Mouse (Mus musculus) layer of hippocampus, postnatal 36 days (tissue): ENCODE data around the gene Ccdc12. TPM values are rescaled to one million over a fixed set of nuclear protein-coding genes. Genes with fewer than 3 reads are reported as not detected.

Experiments
- DNase-seq, 2 experiments: peaks; one replicate each; pipeline ENCODE4 v3.0.0; 2022
- total RNA-seq, 2 experiments: library from RNA; stranded (reverse); gene quantifications; 2 replicates each; pipeline ENCODE4 v1.2.3; 2021

Gene Ccdc12
- total RNA-seq, 2 experiments from 2014 or later = 48.3 to 54.5 TPM

DNA sequence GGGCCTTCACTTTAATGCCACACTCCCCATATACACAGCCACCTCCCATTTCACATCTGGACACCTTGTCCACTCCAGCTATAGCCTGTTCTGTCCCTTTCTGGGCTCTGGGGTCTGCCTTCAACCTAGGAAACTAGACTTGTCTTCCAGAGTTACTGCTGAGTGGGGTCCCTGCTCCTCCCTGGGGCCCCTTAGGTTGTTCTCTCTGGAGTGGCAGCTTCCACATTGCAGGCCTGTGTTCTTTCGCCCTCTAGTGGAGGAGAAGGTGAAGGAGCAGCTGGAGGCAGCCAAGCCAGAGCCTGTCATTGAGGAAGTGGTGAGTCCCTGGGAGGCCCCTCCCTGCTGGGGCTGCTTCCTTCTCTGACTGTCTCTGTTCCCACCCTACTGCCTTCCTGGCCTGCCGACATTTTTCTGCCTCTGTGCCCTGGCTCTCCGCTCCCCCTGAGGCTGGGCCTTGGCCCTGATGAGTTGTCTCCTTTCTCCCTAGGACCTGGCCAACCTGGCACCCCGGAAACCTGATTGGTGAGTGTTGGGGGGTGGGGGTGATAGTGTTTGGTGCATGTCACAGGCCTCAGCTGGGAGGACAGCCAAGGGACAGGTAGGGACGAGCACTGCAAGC lies 53.4 kb downstream of the Ccdc12 start:
- DNase-seq = peak; percentile 71

DNA sequence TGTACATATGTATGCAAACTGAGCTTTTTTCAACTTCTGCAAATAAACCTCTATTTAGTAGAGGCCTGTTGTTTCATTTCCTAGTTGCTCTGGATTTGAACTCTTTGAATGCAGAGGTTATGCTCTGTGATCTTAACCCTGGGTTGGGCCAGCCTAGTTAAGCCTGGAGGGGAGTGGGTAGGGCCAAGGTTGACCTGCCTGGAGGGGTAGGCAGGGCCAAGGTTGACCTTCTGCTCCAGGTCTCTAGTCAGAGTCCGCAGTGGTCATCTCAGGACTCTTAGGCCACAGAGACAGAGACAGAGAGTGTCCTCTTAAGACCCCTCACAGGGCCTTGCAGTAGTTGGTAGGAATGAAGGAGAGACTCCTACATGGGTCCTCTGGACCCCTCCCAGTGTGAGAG lies 55.2 kb downstream of the Ccdc12 start:
- DNase-seq = no peak

DNA sequence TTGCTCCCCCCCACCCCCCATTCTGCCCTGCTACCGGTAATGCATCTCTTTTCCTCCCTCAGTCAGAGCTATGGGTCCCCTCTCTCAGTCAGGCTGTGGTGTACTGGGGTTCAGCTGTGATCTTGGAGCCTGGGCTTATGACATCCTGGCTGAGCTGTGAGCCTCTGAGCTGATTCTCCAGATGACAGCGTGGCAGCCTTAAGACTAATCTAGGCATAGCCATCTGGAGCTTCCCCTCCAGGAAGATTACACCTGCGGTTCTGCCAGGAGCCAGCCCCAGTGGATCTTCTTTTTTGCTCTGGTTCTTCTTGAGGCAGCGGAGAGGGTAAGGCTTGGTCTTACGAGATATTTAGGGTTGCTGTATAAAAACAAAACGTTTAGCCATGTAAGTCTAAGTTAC lies 55.7 kb downstream of the Ccdc12 start:
- no peak for DNase-seq

DNA sequence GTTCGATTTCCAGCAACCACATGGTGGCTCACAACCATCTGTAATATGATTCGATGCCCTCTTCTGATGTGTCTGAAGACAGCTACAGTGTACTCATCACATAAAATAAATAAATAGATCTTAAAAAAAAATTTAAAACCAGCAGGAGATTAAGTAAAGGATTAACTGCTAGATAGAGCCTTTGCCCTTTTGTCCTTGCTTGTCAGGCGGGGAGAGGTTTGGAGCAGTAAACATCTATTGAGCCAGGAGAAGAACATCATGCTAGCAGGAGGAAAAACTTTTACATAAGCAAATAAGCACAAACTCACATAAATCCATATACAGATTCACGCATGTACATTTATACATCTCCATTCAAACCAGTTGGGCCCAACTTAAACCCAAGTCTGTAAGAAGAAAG lies 56.2 kb downstream of the Ccdc12 start:
- no peak for DNase-seq

DNA sequence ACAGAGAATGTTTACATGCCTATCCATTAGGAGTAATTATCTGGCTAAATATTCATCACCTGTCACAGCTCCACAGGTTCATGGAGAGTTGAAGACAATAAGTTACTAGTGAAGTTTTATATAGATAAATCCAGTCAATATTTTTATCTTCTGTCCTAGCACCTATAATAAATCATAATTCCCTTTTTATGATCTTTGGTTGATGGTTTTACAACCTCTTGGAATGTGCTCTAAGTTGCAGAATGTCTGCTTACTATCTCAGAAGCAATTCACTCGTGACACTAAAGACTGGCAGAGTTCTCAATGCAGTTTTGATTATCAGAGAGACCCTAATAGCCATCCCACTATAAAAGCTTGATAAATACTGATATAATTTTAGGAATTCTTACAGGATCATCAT lies 57.1 kb downstream of the Ccdc12 start:
- DNase-seq = no peak

DNA sequence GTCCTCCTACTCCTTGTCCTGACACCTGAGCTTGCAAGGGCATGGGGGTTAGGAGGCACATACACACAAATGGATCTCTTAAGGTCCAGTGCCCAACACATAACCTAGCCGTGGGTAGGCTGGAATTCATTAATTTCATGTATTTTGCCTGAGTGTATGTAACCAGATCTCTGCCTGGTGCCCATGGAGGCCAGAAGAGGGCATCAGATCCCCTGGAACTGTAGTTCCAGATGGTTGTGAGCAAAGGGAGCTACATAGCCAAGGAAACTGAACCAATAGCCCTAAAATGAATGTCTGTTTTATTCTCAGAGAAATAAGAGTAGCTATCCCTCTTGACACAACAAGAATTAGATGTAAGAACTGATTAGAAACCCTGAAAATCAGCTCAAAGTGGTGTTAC lies 59.1 kb downstream of the Ccdc12 start:
- no peak for DNase-seq

DNA sequence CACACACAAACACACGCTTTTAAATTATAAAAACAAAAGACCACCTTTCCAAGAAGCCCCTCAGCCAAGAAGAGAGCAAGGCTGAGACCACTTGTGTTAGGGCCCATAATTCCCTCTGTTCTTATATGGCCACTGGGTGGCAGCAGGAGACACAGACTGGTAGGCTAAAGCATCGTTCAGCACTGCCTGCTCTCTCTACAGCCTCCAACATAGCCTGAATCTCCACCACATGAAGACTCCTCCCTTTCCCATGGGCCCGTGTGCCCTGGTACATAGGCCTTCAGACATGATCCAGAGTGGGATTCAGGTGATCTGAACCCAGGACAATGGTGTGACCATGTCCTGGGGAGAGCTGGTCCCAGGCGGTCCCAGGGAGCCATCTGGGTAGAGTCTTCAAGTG lies 60.5 kb downstream of the Ccdc12 start:
- peak; percentile 48 to 51 for DNase-seq

DNA sequence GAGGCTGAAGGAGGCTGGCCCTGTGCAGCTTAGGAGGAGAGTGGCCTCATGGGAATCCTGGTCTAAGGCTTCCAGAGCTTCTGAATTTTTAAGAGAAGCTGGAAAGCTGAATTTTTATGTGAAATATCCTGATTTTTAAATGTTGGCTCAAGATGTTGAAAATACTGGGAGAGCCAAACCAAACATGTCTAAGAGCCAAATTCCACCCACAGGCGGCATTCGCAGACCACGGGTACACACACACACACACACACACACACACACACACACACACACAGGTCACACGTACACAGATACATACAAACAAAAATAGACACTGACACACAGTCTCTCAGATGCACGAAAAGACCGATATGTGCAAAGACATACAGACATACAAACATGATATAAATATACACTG lies 61.8 kb downstream of the Ccdc12 start:
- DNase-seq = no peak

DNA sequence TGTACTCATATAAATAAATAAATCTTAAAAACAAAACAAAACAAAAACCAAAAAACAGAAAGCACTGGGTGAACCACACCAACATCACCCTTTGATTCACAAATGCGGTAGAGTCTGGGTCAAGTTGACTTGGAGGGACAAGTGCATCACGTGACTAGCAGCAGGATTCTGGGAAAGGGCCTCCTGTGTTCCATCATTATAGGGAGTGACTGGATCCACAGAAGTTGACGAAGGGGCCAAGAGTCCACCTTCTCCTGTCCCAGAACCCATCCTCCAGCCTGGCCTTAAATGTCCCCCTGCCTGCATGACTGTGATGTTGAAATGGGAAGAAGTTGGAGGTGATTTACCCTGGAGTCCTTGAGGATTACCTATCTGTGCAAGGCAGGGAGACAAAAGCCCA lies 62.5 kb downstream of the Ccdc12 start:
- no peak for DNase-seq

DNA sequence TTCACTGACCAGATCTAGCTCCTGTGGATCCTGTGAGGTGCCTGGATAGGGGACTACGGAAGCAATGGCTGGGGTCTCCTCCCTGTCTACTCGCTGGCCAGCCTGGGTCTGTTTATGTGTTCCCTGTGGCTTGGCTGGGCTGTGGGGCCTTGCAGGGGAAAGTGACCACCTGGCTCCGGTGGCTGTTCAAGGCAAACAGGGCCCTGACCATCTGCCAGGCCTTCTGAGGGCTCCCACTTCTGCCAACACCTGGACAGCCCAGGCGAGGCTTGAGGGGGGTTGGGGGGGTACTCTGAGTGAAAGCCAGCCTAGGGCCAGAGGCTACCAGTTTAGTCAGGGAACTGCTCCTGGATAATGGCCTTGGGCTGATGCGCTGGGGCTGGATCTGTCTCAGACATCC lies 63.7 kb downstream of the Ccdc12 start:
- no peak for DNase-seq

DNA sequence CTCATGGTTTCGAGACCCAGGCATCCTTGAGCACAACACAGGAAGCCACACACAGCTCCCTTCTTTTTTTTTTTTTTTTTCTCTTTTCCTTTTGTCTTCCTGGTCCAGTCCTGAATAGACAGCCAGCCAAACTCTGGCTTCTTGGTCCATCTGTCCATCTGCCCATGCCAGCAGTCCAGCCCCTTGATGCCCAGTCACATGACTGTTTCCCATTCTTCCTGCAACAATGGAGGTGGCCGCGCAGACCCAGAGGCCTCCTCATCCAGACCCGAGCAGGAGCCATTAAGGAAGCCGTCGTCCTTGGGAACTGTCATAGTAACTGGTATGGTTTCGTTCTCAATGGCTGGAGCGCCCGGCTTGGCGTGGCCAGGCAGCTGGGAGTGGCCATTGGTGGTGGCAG lies 65.8 kb downstream of the Ccdc12 start:
- DNase-seq = no peak

DNA sequence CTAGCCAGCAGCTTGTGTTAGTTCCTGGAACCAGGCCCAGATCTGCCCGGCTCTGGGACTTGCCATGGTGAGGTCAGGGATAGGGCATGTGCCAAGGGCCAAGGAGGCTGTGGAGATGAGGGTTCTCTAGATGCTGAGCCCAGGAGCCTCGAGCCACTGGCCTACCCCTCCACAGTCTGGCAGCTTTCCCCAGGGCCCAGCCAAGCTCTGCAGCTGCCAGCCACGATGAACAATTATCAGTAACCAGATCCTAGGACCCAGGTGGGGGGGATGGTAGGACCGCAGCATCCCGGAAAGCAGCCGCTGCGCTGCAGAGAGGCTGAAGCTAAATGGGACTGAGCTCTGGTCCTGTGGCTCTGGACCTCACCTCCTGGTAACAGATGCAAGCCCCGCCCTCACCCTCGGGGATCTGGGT lies 69.4 kb downstream of the Ccdc12 start:
- DNase-seq = peak in 1 of 2 experiments; percentile 44

DNA sequence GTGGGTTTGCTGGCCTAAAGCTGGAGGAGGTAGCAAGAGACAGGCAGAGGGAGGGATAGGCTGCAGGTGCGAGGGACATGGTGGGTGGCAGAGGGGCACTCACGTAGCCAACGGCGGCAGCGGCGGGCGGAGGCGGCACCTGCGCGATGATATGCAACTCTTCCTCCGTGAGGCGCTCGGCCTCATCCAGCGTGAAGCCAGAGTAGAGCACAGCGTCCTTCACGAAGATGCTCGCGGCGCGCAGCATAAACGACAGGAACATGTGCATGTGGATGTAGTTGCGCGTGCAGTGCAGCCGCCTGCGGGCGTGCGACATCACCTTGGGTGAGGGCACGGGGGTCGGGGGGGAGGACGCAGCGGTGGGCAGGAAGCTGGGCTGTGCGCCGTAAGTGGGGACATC lies 70.6 kb downstream of the Ccdc12 start:
- no peak for DNase-seq

DNA sequence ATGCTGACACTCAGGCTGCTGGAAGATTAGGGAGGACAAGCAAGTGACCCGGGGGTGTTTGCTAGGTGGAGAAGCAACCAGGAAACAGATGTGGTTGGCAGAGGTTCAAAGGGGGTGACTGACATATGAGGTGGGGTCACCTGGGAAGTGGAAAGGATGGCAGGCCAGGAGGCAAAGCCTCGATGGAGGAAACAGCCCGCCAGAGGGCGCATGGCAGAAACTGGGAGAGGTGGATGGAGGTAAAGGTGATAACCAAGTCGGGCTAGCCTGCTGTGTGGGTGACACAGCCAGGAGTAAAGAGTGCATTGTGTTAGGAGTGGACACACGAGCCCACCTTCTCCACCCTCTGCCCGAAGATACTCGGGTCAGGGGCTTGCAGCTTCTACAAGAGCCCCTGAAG lies 73.5 kb downstream of the Ccdc12 start:
- DNase-seq = no peak

DNA sequence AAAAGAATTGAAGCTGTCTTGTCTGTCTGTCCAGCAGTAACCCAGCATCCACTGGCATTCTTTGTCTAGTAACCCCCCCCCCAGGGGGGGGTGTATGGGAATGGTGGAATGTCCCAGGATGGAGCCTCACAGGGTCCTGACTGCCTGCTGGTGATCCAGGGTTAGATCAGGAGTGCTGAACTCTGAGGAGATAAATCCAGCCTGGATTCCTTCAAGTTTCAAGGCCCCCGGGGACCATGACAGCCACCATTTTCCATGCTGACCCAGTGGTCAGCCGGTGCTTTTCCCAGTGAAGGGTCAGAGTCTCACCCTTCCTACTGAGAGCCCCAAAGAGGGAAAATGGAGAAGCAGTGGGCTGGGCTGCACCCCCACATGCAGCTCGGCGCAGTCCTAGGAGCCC lies 75.6 kb downstream of the Ccdc12 start:
- DNase-seq = no peak

DNA sequence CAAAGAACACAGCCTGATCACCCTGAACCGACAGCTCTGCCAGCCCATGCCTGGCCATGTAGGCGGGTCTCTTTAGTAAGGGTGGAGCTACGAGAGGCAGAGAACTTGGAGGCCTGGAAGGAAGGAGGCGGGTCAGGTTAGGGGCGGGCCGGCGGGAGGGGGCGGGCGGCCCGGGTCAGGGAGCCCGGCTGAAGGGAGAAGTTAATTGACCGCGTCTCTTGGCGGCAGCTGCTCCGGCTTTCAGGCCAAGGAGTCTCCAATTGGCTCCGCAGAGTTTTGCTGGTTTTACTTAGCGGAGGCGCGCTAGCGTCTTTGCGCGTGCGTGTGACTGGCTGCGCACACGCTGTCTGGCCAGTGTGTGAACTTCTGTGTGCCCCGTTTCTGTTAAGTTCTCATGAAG lies 76.3 kb downstream of the Ccdc12 start:
- DNase-seq = peak in 1 of 2 experiments; percentile 35

DNA sequence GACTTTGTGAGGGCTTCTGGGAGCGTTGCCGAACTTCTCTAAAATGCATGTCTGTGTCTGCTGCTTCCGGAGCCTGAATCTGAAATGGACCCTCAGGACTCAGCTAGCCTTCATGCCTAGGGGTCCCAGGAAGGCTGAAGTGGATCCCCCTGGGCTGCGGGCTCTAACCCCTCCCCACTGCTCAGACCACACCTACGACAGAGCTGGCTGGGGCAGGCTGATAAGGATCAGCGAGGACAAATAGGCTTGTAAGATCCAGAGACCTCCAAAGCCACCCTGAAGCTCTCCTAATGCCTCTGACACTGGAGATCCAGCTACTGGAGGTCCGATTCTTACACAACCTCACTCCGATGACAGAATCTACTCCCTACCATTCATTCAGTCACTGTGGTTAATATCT lies 76.8 kb downstream of the Ccdc12 start:
- no peak for DNase-seq

DNA sequence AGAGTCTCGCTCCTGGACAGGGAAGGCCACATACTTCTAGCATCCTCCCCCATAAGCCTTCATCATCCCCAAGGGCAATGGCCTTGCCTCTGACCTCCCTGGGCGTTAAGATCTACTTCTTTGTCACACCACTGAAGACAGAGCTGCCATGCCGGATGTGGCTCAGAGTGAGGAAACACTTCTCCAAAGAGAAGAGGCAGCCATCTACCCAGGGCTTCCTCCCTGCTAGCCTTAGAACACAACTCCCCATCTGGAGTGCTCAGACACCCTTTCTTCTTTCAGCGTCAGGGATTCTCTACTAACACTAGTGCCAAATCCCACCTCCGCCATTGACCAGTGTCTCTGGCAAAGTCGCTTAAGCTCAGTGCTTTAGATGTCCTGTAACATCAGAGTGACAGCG lies 77.9 kb downstream of the Ccdc12 start:
- DNase-seq = no peak

DNA sequence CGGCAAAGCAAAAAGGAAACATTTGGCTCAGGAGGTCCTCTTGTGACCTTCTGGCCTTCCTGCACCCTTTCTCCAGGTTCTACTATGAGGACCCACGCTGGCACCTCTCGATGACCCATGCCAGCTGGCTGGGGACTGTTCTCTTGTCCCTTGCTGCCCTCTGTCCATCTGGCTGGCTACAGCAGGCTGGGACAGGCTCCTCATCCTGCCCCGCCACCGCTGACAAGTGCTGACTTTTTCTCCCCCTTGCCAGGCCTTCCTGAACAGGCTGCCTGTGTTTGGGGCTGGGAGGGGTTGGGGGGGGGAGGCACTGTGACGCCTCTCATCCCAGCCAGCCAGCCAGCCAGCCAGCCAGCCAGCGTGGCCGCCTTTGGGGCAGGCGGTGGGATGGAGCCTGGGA lies 80.1 kb downstream of the Ccdc12 start:
- no peak for DNase-seq

DNA sequence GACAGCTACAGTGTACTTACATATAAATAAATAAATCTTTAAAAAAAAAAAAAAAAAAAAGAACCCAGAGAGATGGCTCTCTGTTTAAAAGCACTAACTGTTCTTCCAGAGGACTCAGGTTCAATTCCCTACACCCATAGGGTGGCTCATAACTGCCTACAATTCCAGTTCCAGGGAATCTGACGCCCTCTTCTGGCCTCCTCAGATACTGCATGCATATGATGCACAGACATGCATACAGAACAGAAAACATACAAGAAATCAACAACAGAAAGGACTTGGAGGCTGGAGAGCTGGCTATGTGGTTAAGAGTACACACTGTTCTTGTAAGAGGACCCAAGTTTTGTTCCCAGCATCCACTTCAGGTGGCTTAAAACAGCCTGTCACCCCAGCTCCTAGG lies 81.8 kb downstream of the Ccdc12 start:
- DNase-seq = no peak

DNA sequence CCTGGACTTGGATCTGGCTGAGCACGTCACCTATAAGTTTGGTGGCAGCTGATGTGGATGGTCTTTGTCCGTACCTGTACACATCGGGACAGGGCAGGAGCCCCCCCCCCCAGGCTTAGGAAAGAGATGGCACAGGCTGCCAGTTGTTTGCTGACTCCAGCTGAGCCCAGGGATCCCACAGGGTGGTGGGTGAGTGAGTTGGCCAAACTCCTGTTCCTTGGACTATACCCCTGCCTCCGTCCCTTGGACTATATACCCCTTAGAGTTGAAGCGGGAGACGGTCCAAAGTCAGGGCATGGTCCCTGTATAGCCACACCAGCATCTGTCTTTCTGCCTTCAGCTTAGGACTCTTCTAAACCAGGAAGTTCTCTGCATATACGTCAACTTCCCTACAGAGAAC lies 83.7 kb downstream of the Ccdc12 start:
- DNase-seq = no peak

DNA sequence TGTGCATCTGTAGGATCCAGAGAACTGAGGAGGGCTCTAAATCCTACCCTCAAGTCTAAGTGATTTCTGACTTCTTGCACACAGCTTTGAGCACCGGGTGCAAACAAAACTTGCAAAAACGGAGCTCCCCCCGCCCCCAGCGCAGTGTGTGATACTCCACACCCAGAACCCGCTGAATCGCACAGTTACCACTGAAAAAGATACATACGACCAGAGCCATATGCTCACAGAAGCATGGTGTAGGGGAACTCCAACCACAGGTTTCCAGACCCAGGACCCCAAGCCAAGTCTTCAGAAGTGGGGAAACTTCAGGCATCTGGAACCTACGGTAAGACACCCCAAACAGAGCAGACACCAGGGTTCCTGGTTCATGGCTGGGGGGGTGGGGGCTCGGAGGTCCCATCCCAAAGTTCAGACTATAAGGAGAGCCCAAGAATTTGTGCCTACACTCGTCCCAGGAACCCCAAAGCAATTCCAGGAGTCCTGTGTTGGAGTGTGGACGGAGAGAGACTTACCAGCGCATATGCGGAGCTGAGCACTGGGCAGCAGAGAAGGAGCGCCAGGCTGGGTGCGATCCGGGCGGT lies 85.5 kb downstream of the Ccdc12 start, which contains the start of gene Myl3:
TSS of gene Myl3 (plus strand) at position 151 of the 584 bp plus-strand sequence.
- no peak for DNase-seq

DNA sequence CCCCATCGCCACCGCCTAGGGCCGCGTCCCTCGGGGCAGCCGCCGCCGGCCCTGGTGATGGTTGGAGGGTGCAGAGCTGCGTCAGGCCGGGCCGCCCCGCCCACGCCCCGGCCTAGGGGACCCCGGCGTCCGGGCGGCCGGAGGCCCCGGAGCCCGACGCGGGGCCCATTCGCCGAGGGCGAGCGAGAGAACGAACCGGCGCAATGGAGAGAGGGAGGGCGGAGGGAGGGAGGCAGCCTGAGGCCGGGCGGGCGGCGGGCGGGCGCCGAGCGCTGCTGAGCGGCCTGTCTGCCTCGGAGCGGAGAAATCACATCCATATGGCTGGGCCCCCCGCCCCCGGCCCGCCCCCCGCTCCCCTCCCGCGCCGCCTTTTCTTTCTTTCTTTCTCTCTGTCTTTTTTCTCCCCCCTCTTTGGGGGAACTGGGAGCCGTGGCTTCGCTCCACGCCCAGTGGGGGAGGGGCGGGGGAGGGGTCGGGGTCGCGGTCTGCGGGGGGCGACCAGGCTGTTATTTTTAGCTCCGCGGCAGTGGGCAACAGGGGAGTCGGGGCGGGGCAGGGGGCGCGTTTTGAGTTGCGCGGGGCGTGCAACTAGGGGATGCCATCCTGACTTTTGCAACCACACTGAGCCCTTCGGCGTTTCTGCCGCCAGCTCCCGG lies 86.1 kb downstream of the Ccdc12 start:
- DNase-seq = no peak

DNA sequence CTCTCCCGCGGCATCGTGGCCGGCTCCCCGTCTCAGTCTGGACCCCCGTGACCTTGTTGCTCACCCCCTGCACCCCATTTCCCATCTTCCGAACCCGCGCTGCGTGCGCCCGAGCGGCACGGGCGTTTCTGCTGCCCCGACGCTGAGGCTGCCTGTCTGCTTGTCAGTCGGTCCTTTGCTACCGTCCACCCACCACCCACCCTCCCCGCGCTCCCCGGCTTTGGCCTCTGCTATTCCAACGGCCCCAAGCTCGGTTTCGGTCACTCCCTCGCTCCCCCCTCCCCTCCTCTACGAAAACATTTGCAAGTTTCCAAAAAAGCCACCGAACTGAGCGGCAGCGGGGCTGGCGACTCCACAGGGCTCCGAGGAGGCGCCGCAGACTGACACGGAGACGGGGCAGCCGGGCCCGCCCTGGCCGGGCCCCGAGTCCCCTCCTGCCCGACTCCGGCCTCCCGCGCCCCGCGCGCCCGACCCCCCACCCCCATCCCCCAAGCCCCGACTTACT lies 86.7 kb downstream of the Ccdc12 start:
- no peak for DNase-seq
